Mouse (Mus musculus) left cerebral cortex, postnatal 25 days (tissue): ENCODE results near the gene Lrrc1. TPM values are rescaled to one million over a fixed set of nuclear protein-coding genes. Genes with fewer than 3 reads are reported as not detected.

Experiments
- DNase-seq, 2 experiments: peaks; one replicate each; pipeline ENCODE4 v3.0.0; 2022; ENCODE audit warnings: low spot score in 2 of 2, mixed read lengths in 1 of 2
- intact Hi-C: fragments of 180-260 bp; cut with DNase I; formaldehyde crosslinking; loops from one replicate; pipeline ENCODE4 v1.15.1; 2025
- total RNA-seq, 2 experiments: library from RNA; stranded (reverse); gene quantifications; 2 replicates each; pipeline ENCODE4 v1.2.3; 2021

Gene Lrrc1
- total RNA-seq, 2 experiments from 2014 or later: 4.5 to 9.2 TPM

DNA sequence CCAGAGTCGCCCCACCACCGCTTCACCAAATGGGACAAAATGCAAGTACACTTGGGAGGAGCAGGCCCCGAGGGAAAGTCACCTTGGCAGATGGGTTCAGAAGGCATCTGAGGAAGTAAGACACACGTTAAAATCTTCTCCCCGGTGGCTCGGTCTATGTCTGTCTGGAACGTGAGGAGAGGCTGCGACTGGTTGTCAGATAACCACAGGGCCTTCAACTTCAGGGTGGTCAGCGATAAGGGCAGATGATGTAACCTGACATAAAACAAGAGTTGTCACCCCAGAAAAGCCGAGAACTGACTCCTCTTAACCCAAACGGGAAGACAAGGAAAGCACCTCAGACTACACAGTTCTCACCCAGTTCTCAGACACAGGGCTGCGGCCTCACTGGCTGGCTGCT is 109.7 kb downstream of the Lrrc1 start:
- intact Hi-C loops: no loop called here
- no peak for DNase-seq

DNA sequence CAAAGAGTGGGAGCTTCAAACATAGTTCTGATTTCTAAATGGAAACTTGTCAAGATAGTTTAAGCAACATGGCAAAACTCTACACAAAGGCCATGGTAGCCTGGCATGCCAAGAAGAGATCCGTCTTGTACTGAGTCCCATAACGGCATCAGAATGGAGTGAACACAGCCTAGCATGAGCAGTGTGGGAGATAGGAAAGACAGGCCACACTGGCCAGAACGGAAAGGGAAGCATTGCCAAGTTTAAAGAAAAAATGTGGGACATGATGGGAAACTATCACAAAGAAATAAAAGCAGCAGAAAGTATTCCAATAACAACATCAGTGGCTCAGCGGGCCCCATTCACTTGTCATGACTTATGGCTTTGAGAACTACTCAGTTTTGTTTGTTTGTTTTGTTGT is 111.2 kb downstream of the Lrrc1 start:
- intact Hi-C loops: no loop called here
- DNase-seq: no peak

- intact Hi-C loops: no loop called here
- no peak for DNase-seq
These were observed 112.6 kb downstream of the Lrrc1 start for GRCm38 (mm10) chr9:77432030-77432429.

- intact Hi-C loops: no loop called here
- no peak for DNase-seq
These were observed 114.1 kb downstream of the Lrrc1 start for GRCm38 (mm10) chr9:77430413-77431087.

GRCm38 (mm10) chr9:77429230-77430015 is 115.2 kb downstream of the Lrrc1 start:
- intact Hi-C loops: no loop called here
- no peak for DNase-seq

DNA sequence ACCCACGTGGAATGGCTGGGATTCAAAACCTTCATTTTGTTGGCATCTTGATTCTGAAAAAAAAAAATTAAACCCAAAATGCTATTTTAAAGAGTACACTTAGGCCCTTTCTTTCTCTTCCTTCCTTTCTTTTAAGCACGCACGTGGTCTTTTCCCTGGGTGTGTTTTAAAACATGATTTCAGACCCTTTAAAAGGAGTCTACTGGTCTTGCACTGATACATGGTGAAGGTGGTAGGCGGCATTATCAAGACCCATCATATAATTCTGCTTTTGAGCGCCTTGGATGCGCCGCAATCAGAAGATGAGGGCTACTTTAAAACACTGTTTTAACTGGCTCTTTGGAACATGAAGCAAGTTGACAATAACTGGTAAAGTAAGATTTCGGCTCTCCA is 115.9 kb downstream of the Lrrc1 start:
- intact Hi-C loops: no loop called here
- no peak for DNase-seq

- DNase-seq: no peak
- intact Hi-C loops: no loop called here
These were observed 116.4 kb downstream of the Lrrc1 start for GRCm38 (mm10) chr9:77428115-77428747.

GRCm38 (mm10) chr9:77427292-77428114 is 117.2 kb downstream of the Lrrc1 start:
- peak in 1 of 2 experiments; percentile 9 for DNase-seq
- intact Hi-C loops: no loop called here

DNA sequence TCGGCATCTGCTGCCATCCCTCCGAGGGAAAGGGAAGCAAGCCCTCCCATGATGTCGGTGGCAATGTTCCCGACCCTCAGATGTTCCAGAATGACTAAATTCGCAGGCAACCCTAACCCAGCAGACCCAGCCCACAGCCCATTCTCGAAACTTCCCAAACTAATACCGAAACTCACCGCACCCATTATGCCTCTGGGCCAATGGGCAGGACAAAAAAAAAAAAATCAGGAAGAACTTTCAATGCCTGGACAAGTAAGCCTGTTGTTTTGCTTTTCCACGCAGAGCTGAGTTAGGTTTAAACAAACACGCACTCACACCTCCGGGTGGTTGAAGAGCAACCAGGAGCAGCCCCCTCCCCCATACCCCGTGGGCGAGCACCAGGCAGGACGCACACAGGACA is 118.6 kb downstream of the Lrrc1 start:
- no peak for DNase-seq
- intact Hi-C loops: no loop called here

DNA sequence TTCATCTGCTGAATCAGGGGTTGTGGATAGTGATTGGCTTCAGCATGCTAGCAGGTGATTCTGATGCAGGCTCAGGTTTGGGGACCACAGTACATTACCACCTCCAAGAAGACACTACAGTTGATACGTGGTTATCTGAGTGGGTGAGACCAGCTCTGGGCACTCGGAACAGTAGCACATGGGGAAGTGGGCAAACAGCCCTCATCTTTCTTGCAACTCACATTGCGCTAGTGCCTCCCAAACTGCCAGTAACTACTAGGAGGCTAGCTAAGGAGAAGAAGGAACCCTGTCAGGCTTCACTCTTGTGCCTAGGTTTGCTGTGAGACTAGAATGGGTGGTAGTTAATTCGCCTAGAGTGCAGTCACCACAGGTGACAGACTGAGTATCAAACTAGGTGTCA is 119.1 kb downstream of the Lrrc1 start:
- DNase-seq: no peak
- intact Hi-C loops: no loop called here

- no peak for DNase-seq
- intact Hi-C loops: no loop called here
These were observed 124.5 kb downstream of the Lrrc1 start for GRCm38 (mm10) chr9:77420200-77420585.

GRCm38 (mm10) chr9:77419501-77420199 is 125.0 kb downstream of the Lrrc1 start:
- intact Hi-C loops: no loop called here
- peak in 1 of 2 experiments; percentile 6 for DNase-seq

DNA sequence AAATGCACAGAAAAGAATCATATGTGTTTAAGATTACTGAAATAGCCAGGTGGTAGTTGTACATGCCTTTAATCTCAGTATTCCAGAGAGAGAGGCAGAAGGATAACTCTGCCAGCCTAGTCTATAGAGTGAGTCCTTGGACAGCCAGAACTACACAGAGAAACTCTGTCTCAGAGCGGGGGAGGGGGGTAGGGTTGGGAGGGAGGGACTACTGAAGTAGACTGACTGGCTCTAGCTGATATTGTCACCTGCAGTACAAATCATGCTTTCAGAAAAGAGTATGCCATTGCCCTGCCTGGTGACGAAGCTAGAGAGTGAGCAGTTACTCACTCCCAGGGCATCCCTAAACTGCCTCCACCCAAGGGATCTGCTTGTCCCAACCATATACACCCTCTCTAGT is 125.9 kb downstream of the Lrrc1 start:
- no peak for DNase-seq
- intact Hi-C loops: no loop called here

- intact Hi-C loops: no loop called here
- no peak for DNase-seq
These were observed 128.2 kb downstream of the Lrrc1 start for GRCm38 (mm10) chr9:77416486-77416885.

GRCm38 (mm10) chr9:77416002-77416401 is 128.7 kb downstream of the Lrrc1 start:
- no peak for DNase-seq
- intact Hi-C loops: no loop called here

DNA sequence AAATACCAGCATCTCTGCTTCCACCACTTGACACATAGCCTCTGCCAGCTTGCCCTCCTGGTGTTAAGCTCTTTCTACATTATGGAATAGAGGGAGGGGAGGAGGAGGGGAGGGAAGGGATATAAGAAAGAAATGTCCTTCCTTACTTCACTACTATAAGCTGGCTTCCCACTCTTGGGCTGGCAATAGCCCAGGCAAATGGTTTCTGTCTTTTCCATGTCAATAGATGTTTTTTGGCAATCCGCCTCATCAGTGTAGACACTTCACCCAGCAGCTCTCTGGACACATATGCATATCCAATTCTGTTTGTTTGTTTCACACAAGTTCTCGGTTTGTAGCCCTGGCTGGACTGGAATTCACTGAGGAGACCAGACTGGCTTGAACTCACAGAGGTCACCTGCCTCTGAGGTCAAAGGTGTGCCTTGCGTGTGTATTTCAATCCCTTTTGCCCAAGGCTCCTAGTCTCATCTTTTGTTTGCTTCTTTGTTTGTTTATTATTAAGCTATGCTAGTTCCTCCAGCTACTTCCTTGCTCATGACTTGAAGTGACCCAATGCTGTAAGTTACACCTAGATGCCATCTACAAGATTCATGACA is 132.7 kb downstream of the Lrrc1 start:
- intact Hi-C loops: no loop called here
- no peak for DNase-seq

DNA sequence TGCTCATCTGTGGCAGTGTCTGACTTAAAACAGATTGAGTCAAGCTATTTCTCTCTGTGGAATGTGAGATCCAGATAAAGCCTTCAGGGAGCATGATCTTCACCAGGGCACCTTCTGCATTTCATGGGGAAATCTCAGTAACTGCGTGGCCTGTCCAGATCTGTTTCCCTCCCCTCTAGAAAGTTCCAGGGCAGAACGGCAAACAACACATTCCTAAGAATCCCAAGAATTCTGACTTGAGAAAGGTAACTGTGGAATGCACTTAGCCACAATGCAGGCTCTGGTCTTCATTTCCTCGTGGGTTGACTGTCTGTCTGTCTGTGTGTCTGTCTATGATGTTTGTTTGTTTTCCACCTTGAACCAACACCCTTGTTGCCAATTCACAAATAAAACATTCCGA is 133.7 kb downstream of the Lrrc1 start:
- intact Hi-C loops: no loop called here
- DNase-seq: no peak

DNA sequence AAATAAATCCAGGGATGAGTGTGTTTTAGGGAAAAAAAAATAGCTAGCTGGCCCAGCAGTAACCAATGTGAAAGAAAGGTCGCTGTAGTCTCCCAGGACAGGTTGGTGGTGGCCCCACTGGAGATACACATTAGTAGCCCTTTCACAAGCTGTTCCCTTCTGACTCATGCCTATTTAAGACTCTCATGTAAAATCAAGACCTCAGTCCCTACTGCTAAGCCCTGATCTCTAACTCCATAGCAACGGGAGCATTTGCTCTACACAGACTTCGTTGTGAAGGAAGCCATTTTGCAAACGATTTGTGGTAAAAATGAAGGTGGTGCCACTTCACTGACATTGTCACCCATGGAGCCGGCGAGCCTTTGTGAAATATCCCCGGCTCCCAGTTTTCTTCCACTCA is 134.1 kb downstream of the Lrrc1 start:
- no peak for DNase-seq
- intact Hi-C loops: no loop called here

GRCm38 (mm10) chr9:77408053-77408603 is 136.5 kb downstream of the Lrrc1 start:
- intact Hi-C loops: loop anchor here (5.0 kb wide), 1 partner anchor 189 kb away; no protein-coding TSS in a partner anchor
- DNase-seq: no peak
